Mouse (Mus musculus): ENCODE data around the gene Arvcf.

Gene Arvcf

DNA sequence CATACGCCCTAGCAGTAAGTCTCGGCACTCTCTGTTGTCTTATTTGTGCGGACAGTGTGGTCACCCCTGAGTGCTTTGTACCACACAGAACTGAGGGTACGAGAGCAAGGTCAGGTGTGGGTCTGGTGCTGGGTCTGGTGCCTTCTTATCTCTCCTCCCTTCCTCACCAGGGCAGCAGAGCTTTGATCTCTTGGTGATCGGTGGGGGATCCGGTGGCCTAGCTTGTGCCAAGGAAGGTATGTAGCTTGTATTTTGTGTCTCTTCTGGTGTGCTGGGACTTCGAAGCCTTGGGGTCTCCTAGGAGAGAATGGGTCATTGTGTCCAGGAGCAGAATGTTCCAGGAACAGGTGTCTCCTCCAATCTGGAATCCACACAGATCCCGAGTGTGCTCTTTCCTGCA, 81.7 kb downstream of the Arvcf start:
- no peak for DNase-seq (ENCODE audit: low spot score in 2 of 2)

DNA sequence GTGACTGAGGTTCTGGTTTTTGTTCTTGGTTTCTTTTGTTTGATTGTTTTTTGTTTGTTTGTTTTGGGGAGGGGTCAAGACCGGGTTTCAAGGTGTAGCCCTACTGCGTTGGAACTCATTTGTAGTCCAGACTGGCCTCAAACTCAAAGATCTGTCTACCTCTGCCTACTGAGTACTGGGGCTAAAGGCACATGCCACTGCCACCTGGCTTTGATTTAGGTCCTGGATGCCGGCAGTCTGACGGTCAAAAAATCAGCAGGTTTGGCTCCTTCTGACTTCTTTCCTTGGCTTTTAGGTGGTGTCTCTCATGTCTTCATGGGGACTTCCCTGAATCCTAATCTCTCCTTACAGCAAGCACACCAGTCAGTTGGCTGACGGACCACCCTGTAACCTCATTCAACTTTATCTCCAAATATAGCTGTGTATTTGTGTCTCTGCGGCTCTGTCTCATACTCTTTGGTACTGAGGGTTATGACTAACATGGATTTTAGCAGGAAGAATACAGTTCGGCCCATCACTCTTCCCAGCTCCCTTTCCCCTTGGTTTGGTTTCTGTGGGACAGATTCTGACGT, 82.7 kb downstream of the Arvcf start:
- DNase-seq (ENCODE audit: low spot score in 2 of 2) = no peak

DNA sequence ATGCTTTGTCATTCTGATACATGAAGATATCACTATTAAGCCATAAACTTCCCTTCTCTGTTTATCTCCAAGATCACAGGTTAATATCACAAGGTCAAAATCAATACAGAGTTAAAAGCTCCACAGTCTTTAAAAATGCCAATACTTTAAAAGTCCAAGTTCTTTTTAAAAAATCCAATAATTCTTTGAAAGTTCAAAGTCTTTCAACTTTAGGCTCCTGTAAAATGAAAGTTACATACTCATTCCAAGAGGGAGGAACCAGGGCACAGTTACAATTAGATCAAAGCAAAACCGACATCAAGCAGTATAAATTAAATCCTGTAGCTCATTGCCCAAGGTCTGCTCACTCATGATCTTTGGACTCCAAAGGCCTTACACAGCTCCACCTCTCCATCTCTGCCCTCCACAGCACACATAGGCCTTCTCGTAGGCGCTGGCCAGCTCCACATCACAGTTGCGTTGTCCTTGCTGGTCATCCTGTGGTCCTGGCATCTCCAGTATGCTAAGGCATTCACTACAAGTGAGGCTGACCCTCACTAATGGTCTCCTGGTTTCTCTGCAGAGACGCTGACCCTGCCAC, 85.4 kb downstream of the Arvcf start:
- no peak for DNase-seq (ENCODE audit: low spot score in 2 of 2)

DNA sequence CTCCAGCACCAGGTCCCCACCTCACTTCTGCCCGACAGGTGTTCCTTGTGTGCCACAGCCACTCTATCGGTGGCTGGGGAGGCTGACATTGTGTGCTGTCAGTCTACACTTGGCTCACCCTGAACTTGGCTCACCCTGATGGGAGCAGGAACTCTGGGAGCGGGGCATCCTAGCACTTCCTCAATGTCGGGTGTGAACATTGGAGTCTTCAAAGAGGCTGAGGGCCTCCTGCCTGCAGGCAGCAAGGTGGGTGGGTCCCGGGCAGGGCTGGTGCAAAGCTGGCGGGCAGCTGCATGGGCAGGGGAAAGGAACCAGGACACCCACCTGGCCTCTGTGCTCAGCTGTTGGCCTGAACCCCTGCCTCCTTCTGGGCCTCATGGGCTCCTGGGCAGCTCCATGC, 88.1 kb downstream of the Arvcf start:
- no peak for DNase-seq (ENCODE audit: low spot score in 2 of 2)

DNA sequence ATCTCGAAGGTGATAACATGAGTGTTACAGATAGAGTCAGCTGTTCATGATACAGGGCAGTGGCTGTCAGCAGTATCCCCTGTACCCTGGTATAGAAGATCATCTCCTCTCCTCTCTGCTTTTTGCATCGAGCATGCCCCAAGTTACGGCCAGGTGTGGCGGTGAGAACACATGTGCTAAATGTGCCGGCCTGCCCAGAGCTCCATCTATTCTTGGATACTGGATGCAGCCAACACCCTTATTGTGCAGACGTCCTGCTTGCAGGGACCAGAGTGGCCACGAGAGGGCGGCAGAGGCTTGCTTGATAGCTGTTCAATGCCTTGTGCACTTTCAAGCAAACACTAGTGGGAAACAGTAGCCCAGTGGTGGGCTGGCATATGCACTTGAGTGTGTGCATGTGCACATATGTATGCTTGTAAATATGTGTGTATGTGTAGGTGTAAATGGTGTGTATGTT, 95.4 kb downstream of the Arvcf start:
- peak; percentile 90 to 92 for DNase-seq (ENCODE audit: low spot score in 2 of 2)

DNA sequence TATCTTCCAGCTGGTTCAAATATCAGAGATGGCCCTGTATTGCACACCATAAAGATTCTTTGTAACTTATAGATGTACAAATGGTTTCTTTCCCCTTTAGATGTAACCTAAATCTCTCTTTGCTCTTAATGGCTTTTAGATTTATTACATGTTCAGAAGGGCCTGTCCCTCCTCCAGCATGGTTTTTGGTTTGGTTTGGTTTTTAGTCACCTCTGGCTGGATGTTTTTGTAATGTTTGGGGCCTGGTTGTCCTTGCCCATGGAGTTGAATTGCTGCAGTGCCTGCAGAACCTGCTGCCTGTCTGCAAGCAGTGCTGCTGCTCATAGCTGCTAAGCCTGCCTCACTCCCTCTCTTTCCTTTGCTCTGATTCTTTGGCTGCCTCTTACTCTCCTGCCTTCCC, 99.3 kb downstream of the Arvcf start:
- DNase-seq (ENCODE audit: low spot score in 2 of 2) = no peak

DNA sequence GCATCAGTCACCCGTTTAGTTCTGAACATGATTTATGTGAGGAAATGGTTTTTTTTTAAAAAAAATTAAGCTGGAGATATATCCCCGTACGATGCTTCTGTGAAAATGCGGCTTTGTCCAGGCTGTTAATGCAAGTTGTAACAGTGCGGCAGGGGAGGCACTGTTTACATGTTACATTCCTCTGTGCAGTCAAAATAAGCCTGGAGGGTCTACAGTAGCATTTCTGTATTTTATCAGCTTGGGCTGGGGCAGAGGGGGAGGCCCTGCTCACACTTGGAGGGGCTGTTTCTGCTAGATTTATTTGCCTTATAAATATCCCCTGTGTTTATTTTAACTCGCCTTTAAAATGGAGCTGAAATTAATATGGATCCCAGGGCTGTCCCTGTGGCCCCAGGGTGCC, 100.1 kb downstream of the Arvcf start:
- no peak for DNase-seq (ENCODE audit: low spot score in 2 of 2)

DNA sequence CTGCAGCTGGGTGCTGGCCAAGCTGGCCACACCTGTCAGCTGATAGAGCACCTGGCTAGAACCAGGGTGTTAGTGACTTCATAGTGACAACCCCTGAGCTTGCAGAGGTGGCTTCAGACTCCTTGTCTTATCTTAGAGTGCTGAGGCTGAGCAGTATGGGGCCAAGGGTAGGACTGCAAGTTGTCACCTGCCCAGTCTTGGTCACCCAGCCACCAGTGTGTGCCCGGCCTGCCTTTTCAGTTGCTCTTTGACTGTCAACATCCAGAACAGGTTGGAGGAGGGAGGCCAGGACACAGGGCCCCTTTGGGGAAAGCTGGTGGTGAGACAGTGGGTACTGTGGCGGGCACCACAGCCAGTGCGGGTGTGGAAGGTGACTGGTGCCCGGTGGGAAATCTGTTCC, 101.0 kb downstream of the Arvcf start:
- DNase-seq (ENCODE audit: low spot score in 2 of 2) = peak in 1 of 2 experiments; percentile 63

DNA sequence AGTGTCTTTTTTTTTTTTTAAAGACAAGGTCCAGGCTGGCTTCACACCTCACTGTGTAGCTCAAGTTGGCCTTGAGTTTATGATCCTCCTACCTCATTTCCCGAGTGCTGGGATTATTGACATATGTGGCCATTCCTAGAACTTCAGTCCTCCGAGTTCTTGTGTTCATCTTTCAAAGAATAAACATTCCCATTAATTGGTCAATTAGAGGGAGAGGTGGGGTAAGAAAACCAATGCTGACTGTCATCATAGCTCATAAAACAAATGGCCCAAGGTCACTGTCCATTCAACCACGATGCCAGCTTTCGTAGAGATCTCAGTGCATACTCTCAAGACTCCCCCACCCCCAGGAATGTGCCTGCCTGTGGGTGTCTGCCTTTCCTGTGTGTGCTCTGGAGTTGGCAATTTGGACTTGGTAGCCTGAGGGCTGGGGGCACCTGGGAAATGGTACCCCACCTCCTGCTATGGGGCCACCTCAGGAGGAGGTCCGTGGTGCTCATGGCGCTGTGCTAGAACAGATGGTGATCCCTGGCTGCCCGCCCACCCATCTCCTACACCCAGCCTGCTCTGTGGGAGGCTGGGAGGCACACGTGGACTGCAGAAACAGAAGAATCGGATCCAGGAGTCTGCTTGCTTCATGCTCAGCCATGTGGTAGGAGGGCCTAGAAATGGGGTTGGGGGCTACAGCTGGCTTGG, 103.7 kb downstream of the Arvcf start:
- DNase-seq (ENCODE audit: low spot score in 2 of 2) = no peak

DNA sequence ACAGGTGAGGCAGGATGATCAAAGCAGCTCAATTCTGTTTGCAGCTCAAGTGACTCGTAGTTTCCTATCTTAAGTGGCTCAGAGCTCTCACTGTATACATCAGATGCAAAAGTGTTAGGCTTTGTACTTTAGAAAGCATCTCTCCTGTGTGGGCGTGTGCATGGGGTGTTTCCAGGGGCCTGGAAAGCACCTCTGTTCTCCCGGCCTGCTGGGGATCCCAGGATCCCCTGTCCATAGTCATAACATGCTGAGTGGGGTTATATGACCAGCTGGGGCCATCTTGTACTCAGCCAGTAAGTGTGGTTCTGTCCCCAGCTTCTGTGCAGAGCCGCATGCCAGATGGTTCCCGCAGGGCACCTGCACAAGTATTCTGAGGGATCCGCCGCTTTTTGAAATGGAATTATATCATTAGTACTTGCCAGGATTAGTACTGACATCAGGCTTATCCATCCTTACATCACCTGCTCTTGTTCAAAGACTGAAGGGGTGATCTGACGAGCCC, 104.4 kb downstream of the Arvcf start:
- no peak for DNase-seq (ENCODE audit: low spot score in 2 of 2)

DNA sequence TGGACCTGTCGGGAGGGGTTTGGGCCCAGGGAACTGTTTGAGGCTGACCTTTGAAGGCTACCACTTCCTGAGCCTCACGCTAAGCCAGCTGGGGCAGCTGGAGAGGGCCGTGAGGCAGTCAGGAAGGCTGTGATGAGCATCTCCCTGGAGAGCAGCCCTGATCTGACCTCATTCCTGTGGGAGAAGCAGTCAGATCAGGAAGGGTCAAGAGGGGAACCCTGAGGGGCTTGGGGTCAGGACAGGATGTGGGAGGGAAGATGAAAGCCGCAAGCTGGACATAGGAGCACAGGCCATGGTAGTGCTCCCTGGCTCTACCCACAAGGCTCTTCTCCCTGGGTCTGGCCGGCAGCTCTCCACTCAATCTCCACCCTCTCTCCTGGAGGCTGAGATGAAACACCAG, 105.9 kb downstream of the Arvcf start:
- DNase-seq (ENCODE audit: low spot score in 2 of 2) = no peak

DNA sequence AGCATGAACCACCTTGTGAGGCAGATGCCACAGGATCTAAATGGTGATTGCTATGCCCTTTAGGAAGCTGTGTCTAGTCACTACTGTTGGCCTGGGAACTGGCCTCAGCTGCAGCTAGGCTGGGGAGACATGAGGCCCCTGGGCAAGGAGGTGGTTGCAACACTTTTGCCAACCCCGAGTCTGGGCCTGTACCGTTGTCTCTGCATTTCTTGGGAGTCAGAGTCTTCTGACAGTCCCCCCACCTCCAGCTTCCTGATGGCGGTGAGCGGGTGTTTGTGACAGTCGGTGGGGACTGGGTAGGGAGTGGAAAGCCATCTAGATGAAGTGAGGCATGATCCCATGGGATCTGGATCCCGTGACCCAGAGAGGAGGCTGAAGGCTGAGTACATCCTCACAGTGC, 107.4 kb downstream of the Arvcf start:
- DNase-seq (ENCODE audit: low spot score in 2 of 2) = no peak

Measured in urinary bladder, postnatal 36 days (tissue).